Mouse (Mus musculus): Measurements from ENCODE around the gene Prrx1.

Prrx1 gene

GRCm38 (mm10) chr1:163273132-163273531, 40.4 kb downstream of the Prrx1 start:
- no peak for DNase-seq (ENCODE audit: low read depth, low spot score)

GRCm38 (mm10) chr1:163266853-163267538, 46.5 kb downstream of the Prrx1 start:
- DNase-seq (ENCODE audit: low read depth, low spot score), result no peak

- DNase-seq (ENCODE audit: low read depth, low spot score), result no peak
These were observed 56.2 kb downstream of the Prrx1 start for GRCm38 (mm10) chr1:163257298-163257697.

- no peak for DNase-seq (ENCODE audit: low read depth, low spot score)
These were observed 57.6 kb downstream of the Prrx1 start for GRCm38 (mm10) chr1:163255884-163256283.

GRCm38 (mm10) chr1:163252796-163253195, 60.7 kb downstream of the Prrx1 start:
- DNase-seq (ENCODE audit: low read depth, low spot score), result no peak

- DNase-seq (ENCODE audit: low read depth, low spot score), result no peak
These were observed 61.2 kb downstream of the Prrx1 start for GRCm38 (mm10) chr1:163252331-163252730.

- no peak for DNase-seq (ENCODE audit: low read depth, low spot score)
These were observed 61.7 kb downstream of the Prrx1 start for GRCm38 (mm10) chr1:163251766-163252165.

GRCm38 (mm10) chr1:163238950-163239349, 74.6 kb downstream of the Prrx1 start:
- DNase-seq (ENCODE audit: low read depth, low spot score), result no peak

GRCm38 (mm10) chr1:163231230-163231629, 82.3 kb downstream of the Prrx1 start:
- DNase-seq (ENCODE audit: low read depth, low spot score), result no peak

- DNase-seq (ENCODE audit: low read depth, low spot score), result no peak
These were observed 87.2 kb downstream of the Prrx1 start for GRCm38 (mm10) chr1:163226271-163226670.

- no peak for DNase-seq (ENCODE audit: low read depth, low spot score)
These were observed 91.7 kb downstream of the Prrx1 start for GRCm38 (mm10) chr1:163221767-163222166.

GRCm38 (mm10) chr1:163208919-163209867, 104.3 kb downstream of the Prrx1 start:
- DNase-seq (ENCODE audit: low read depth, low spot score), result no peak

GRCm38 (mm10) chr1:163198767-163199166, 114.7 kb downstream of the Prrx1 start:
- DNase-seq (ENCODE audit: low read depth, low spot score), result no peak

- no peak for DNase-seq (ENCODE audit: low read depth, low spot score)
These were observed 115.5 kb downstream of the Prrx1 start for GRCm38 (mm10) chr1:163198059-163198458.

All from ZHBTc4 (cell line).